Mouse (Mus musculus) spleen, adult 2 months (tissue): ENCODE results near the gene Bhlhe23. TPM values are rescaled to one million over a fixed set of nuclear protein-coding genes. Genes with fewer than 3 reads are reported as not detected.

Source experiments
- DNase-seq, 2 experiments: peaks; one replicate each; pipeline versions ENCODE4 v3.0.0 to v3.0.0-alpha.2; 2012 to 2021; ENCODE audit warnings: low spot score in 2 of 2, low read depth in 1 of 2
- H3K27ac ChIP-seq: fragments of 200-500 bp; 2 replicates; pipeline ENCODE4 v1.5.1; 2012; ENCODE audit warnings: low read length, inconsistent platforms; ENCODE audit not compliant: insufficient read depth
- H3K27me3 ChIP-seq: fragments of 200-500 bp; 2 replicates; pipeline ENCODE4 v1.6.1; 2012; ENCODE audit warnings: mild to moderate bottlenecking, moderate library complexity, low read length, inconsistent platforms; ENCODE audit not compliant: control insufficient read depth, insufficient read depth
- H3K36me3 ChIP-seq: fragments of 200-500 bp; 2 replicates; pipeline ENCODE4 v1.6.1; 2012; ENCODE audit warnings: mild to moderate bottlenecking, low read length, inconsistent platforms; ENCODE audit not compliant: control insufficient read depth, insufficient read depth
- H3K4me1 ChIP-seq: fragments of 200-500 bp; 2 replicates; pipeline ENCODE4 v1.6.1; 2011; ENCODE audit warnings: inconsistent platforms; ENCODE audit not compliant: control insufficient read depth, insufficient read depth, insufficient read length
- H3K4me3 ChIP-seq: fragments of 200-500 bp; 2 replicates; pipeline ENCODE4 v1.5.1; 2011; ENCODE audit warnings: mild to moderate bottlenecking, inconsistent platforms; ENCODE audit not compliant: insufficient read depth, insufficient read length; ENCODE audit errors: extremely low read depth
- CTCF ChIP-seq: fragments of 200-500 bp; IDR thresholded peaks from 2 replicates; pipeline ENCODE4 v1.5.1; 2011; ENCODE audit warnings: mild to moderate bottlenecking, inconsistent platforms; ENCODE audit not compliant: insufficient read depth, insufficient read length, insufficient replicate concordance; ENCODE audit errors: extremely low read depth
- POLR2A ChIP-seq: fragments of 200-500 bp; IDR thresholded peaks from 2 replicates; pipeline ENCODE4 v1.6.1; 2011; ENCODE audit warnings: low read depth, low read length, inconsistent platforms
- WGBS: fragments of 180-500 bp; shearing (Covaris S2); methylation state at CpG from one replicate; pipeline ENCODE4 v1.1.7; 2018; 5-methylcytosine and 5-hydroxymethylcytosine counted together
- polyA plus RNA-seq: library from polyadenylated mRNA; depleted of rRNA; stranded (reverse); fragments of >200 nt; gene quantifications from 2 replicates; pipeline ENCODE4 v1.2.3, GENCODE M21; 2012

Gene Bhlhe23
- polyA plus RNA-seq, 1 experiment, result not detected

DNA sequence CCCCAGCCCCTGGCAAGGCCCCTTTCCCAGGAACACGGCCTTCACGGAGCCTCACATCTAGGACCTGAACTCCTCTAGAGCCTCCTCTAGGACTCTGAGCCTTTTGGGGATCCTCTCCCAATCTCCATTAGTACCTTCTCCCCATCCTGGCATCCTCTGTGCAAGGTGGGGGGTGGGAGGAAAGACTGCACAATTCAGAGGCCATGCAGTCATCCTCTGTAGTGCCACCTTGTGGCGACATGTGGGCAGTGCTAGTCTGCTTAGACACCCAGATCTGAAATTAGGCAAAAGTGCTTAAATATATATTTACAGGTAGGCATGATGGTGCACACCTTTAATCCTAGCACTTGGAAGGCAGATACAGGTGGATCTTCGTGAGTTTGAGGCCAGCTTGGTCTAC, 15.0 kb upstream of the Bhlhe23 start:
- Histone ChIP-seq H3K27me3 (no peaks in the 10 kb centered on the region; the same call in 1 of the 2 replicates), H3K27ac (no peak overlapping the region), H3K36me3 (no peaks in the 10 kb centered on the region), H3K4me3 (no peak overlapping the region), H3K4me1 (no peaks in the 10 kb centered on the region)
- peak; percentile 5 to 12 for DNase-seq
- WGBS, result 43% methylated on average over 4 of the region's 4 CpGs
- TF ChIP-seq CTCF (peak; percentile 52; the same call in 1 of the 2 replicates), POLR2A (no peak)

GRCm38 (mm10) chr2:180788843-180789242, 12.1 kb upstream of the Bhlhe23 start:
- WGBS, result 25% methylated on average over 7 of the region's 7 CpGs
- no peak for DNase-seq
- no peaks in the 10 kb centered on the region for H3K4me1 ChIP-seq
- no peak overlapping the region for H3K27ac ChIP-seq
- no peak overlapping the region for H3K4me3 ChIP-seq
- no peaks in the 10 kb centered on the region for H3K27me3 ChIP-seq
- TF ChIP-seq CTCF (no peak), POLR2A (no peak)
- no peaks in the 10 kb centered on the region for H3K36me3 ChIP-seq

DNA sequence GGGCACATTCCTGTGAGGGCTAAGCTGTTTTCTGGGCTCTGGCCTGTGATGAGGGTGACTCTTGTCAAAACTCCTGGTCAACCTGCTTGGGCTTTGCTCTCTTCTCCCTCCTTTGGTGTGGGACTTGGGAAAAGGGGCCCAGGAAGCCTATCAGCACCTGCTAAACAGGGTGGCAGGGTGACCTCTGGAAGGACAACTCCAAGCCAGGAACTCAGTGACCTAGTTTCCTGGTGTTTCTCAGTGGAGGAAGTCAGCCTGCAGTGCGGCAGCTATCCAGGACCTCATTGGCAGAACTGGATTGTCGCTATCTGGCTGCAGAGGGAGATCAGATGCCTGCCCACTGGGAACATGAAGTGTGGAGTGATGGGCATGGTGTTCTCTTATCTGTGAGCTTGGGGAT, 11.7 kb upstream of the Bhlhe23 start:
- 6% methylated on average over 2 of the region's 2 CpGs for WGBS
- no peak for TF ChIP-seq POLR2A
- TF ChIP-seq CTCF, result no peak
- Histone ChIP-seq H3K4me1 (no peaks in the 10 kb centered on the region), H3K27me3 (no peaks in the 10 kb centered on the region), H3K4me3 (no peak overlapping the region), H3K27ac (no peak overlapping the region), H3K36me3 (no peaks in the 10 kb centered on the region)
- DNase-seq, result no peak

DNA sequence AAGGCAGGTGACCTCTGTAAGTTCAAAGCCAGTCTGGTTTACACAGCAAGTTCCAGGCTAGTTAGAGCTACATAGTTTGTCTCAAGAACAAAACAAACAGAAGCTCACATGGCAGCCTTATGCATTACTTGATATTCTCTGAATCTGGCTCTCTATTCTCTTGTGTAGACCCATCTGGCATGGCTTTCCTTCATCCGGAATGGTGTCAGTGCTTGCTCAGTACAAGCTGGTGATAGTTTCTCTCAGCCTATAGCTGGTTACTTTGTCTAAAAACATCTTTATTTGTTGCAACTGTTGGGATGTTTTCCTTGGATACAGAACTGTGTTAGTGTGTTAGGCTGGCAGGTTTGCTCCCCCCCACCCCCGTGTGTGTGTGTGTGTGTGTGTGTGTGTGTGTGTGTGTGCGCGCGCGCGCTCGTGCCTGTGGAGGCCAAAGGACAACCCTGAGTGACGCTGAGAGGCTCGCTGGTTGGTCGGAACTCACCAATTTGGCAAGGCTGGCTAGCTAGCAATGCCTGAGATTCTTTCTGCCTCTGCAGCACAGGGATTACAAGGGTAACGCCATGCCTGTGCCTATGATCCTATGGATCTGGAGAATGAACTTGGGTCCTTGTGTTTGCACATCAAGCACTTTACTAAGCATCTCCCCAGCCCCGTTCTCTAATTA, 11.0 kb upstream of the Bhlhe23 start:
- H3K4me3 ChIP-seq, result no peak overlapping the region
- TF ChIP-seq CTCF, result no peak
- no peak for TF ChIP-seq POLR2A
- WGBS, result 80% methylated on average over 13 of the region's 13 CpGs
- H3K36me3 ChIP-seq, result no peaks in the 10 kb centered on the region
- no peak for DNase-seq
- no peaks in the 10 kb centered on the region for H3K4me1 ChIP-seq
- H3K27me3 ChIP-seq, result no peaks in the 10 kb centered on the region
- no peak overlapping the region for H3K27ac ChIP-seq

DNA sequence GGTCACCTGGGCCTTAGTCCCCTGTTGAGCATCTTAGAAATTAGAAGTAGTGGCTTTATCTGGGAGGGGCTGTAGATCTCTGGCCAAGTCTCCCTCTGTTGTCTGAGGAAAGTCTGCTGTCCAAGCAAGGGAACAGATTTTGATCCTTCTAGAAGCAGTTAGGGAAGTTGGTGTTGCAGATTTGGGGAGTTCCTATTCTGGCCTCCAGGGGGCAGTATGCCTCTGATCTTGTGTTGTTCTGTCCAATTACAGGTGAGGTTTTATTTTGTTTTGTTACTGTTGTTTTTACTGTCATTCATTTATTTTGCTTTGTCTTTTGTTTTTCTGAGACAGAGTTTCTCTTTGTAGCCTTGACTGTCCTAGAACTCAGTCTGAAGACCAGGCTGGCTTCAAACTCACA, 10.0 kb upstream of the Bhlhe23 start:
- Histone ChIP-seq H3K4me3 (no peak overlapping the region), H3K4me1 (no peaks in the 10 kb centered on the region), H3K36me3 (no peaks in the 10 kb centered on the region), H3K27ac (no peak overlapping the region), H3K27me3 (no peaks in the 10 kb centered on the region)
- DNase-seq, result peak; percentile 19 to 24
- TF ChIP-seq POLR2A, result no peak
- peak; percentile 37; the same call in 1 of the 2 replicates for TF ChIP-seq CTCF

DNA sequence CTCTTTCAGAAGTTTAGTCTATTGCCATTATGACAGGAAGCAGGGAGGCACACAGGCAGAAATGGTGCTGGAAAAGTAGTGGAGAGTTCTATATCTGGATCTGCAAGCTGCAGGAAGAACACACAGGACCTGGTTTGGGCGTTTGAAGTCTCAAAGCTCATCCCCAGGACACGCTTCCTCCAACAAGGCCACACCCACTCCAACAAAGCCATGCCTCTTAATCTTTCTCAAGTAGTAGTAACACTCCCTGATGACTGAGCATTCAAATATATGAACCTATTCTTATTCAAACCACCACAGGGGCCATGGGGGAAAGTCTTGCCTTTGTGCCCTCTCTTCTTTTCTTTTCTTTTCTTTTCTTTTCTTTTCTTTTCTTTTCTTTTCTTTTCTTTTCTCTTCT, 3.6 kb upstream of the Bhlhe23 start:
- Histone ChIP-seq H3K27ac (no peak overlapping the region), H3K4me3 (no peak overlapping the region), H3K27me3 (peaks cover 9% of the 10 kb centered on the region), H3K4me1 (no peaks in the 10 kb centered on the region), H3K36me3 (no peaks in the 10 kb centered on the region)
- 11% methylated on average over 2 of the region's 2 CpGs for WGBS
- no peak for DNase-seq
- TF ChIP-seq CTCF, result no peak
- no peak for TF ChIP-seq POLR2A

DNA sequence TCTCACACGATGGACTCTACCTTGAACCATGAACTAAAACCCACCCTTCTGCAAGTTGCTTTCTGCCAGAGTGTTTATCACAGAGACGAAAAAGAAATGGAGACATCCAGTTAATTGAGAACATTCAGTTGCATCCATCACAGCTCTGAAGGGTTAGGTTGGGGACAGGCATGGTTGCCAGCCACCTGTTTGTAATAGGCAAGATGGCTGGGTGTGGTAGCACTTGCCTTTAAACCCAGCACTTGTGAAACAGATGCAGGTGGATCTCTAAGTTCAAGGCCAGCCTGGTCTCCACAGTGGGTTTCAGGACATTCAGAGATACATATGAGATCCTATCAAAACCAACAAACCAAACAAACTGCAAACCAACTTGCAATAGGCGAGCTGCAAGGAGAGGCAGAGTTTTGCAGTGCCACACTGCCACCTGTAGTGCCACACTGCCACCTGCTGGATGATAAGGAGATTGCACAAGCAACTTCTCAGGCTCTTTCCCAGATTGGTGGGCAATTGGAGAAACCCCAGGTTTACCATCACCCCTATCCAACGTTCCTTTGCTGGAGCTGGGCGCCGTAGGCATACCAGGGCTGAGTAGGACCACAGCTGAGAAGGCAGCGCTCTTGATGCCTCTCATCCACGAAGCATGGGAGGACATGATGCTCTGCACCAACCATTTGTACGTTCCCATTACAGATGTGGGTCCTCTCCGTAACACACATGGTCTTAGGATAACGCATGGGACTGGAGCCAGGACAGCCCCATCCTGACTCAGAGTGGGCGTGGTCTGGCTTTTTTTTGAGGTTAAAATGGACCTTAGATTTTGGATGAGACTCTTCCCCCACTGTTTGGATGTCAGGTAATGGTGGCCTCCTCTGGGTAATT, 2.8 kb upstream of the Bhlhe23 start:
- H3K36me3 ChIP-seq, result no peaks in the 10 kb centered on the region
- peaks cover 9% of the 10 kb centered on the region for H3K27me3 ChIP-seq
- H3K4me3 ChIP-seq, result no peak overlapping the region
- no peaks in the 10 kb centered on the region for H3K4me1 ChIP-seq
- no peak overlapping the region for H3K27ac ChIP-seq
- DNase-seq, result peak; percentile 11 to 42
- TF ChIP-seq POLR2A, result no peak
- peak; percentile 97 for TF ChIP-seq CTCF
- WGBS, result 23% methylated on average over 12 of the region's 12 CpGs
